Mouse (Mus musculus) intestine, embryonic 15.5 days (tissue): ENCODE data around the gene Gphb5. TPM values are rescaled to one million over a fixed set of nuclear protein-coding genes. Genes with fewer than 3 reads are reported as not detected.

Source experiments
- ATAC-seq: fragments of 200-750 bp; cut with Nextera tagmentation; 2 replicates; pipeline ENCODE4 v1.8.0; 2017; ENCODE audit warnings: moderate TSS enrichment, moderate library complexity
- H3K27ac ChIP-seq: fragments of 300-500 bp; sonication (generic); 2 replicates; pipeline ENCODE4 v1.5.1; 2015; ENCODE audit warnings: mild to moderate bottlenecking, inconsistent platforms
- H3K27me3 ChIP-seq: fragments of 300-500 bp; sonication (generic); replicated peaks from 2 replicates; pipeline ENCODE4 v1.6.1; 2015; ENCODE audit warnings: inconsistent platforms
- H3K36me3 ChIP-seq: fragments of 300-500 bp; sonication (generic); 2 replicates; pipeline ENCODE4 v1.6.1; 2015; ENCODE audit warnings: inconsistent platforms
- H3K4me1 ChIP-seq: fragments of 300-500 bp; sonication (generic); replicated peaks from 2 replicates; pipeline ENCODE4 v1.6.1; 2015; ENCODE audit warnings: inconsistent platforms
- H3K4me2 ChIP-seq: fragments of 300-500 bp; sonication (generic); replicated peaks from 2 replicates; pipeline ENCODE4 v1.6.1; 2015; ENCODE audit warnings: mild to moderate bottlenecking, inconsistent platforms
- H3K4me3 ChIP-seq: fragments of 300-500 bp; sonication (generic); replicated peaks from 2 replicates; pipeline ENCODE4 v1.5.1; 2015; ENCODE audit warnings: inconsistent platforms
- H3K9ac ChIP-seq: fragments of 300-500 bp; sonication (generic); 2 replicates; pipeline ENCODE4 v1.6.1; 2015; ENCODE audit warnings: inconsistent platforms
- H3K9me3 ChIP-seq: fragments of 300-500 bp; sonication (generic); 2 replicates; pipeline ENCODE4 v1.6.1; 2016; ENCODE audit warnings: inconsistent platforms
- WGBS: fragments of 180-500 bp; shearing (Covaris S2); methylation state at CpG from one replicate; pipeline ENCODE4 v1.1.7; 2015; 5-methylcytosine and 5-hydroxymethylcytosine counted together
- polyA plus RNA-seq: library from polyadenylated mRNA; unstranded; fragments of >200 nt; fragmentation: Nextera tagmentation; extraction: Ambion mirVana; gene quantifications from 2 replicates; pipeline ENCODE4 v1.2.1, GENCODE M21; 2015

Gphb5 gene
- polyA plus RNA-seq, 1 experiment from 2014 or later = not detected

GRCm38 (mm10) chr12:75389308-75390135 is 27.1 kb downstream of the Gphb5 start:
- no peaks in the 10 kb centered on the region for H3K9me3 ChIP-seq
- no peaks in the 10 kb centered on the region for H3K4me1 ChIP-seq
- H3K4me2 ChIP-seq = no peak overlapping the region
- H3K27me3 ChIP-seq = no peaks in the 10 kb centered on the region
- H3K27ac ChIP-seq = no peak overlapping the region
- no peak overlapping the region for H3K9ac ChIP-seq
- 39% methylated on average over 20 of the region's 20 CpGs for WGBS
- no peak overlapping the region for H3K4me3 ChIP-seq
- no peaks in the 10 kb centered on the region for H3K36me3 ChIP-seq
- no peak for ATAC-seq

GRCm38 (mm10) chr12:75388521-75388920 is 28.1 kb downstream of the Gphb5 start:
- ATAC-seq = no peak
- no peak overlapping the region for H3K9ac ChIP-seq
- no peaks in the 10 kb centered on the region for H3K4me1 ChIP-seq
- WGBS = 92% methylated on average over 9 of the region's 9 CpGs
- no peak overlapping the region for H3K4me3 ChIP-seq
- no peak overlapping the region for H3K4me2 ChIP-seq
- H3K9me3 ChIP-seq = no peaks in the 10 kb centered on the region
- H3K27ac ChIP-seq = no peak overlapping the region
- H3K27me3 ChIP-seq = no peaks in the 10 kb centered on the region
- H3K36me3 ChIP-seq = no peaks in the 10 kb centered on the region

- WGBS = 86% methylated on average over 15 of the region's 15 CpGs
- Histone ChIP-seq H3K4me1 (no peaks in the 10 kb centered on the region), H3K36me3 (no peaks in the 10 kb centered on the region), H3K4me3 (no peak overlapping the region), H3K4me2 (no peak overlapping the region), H3K27me3 (no peaks in the 10 kb centered on the region), H3K27ac (no peak overlapping the region), H3K9ac (no peak overlapping the region), H3K9me3 (no peaks in the 10 kb centered on the region)
- no peak for ATAC-seq
These were observed 28.7 kb downstream of the Gphb5 start for GRCm38 (mm10) chr12:75387846-75388245.

- Histone ChIP-seq H3K4me3 (no peak overlapping the region), H3K36me3 (no peaks in the 10 kb centered on the region), H3K4me1 (no peaks in the 10 kb centered on the region), H3K9me3 (no peaks in the 10 kb centered on the region), H3K4me2 (no peak overlapping the region), H3K9ac (no peak overlapping the region), H3K27ac (no peak overlapping the region), H3K27me3 (no peaks in the 10 kb centered on the region)
- ATAC-seq = no peak
- WGBS = 84% methylated on average over 8 of the region's 8 CpGs
These were observed 29.4 kb downstream of the Gphb5 start for GRCm38 (mm10) chr12:75387156-75387555.

GRCm38 (mm10) chr12:75386731-75387130 is 29.9 kb downstream of the Gphb5 start:
- Histone ChIP-seq H3K27me3 (no peaks in the 10 kb centered on the region), H3K36me3 (no peaks in the 10 kb centered on the region), H3K4me3 (no peak overlapping the region), H3K4me1 (no peaks in the 10 kb centered on the region), H3K4me2 (no peak overlapping the region), H3K9ac (no peak overlapping the region), H3K9me3 (no peaks in the 10 kb centered on the region), H3K27ac (no peak overlapping the region)
- 87% methylated on average over 9 of the region's 9 CpGs for WGBS
- no peak for ATAC-seq

GRCm38 (mm10) chr12:75376126-75376525 is 40.5 kb downstream of the Gphb5 start:
- H3K4me2 ChIP-seq = no peak overlapping the region
- ATAC-seq = no peak
- H3K27ac ChIP-seq = no peak overlapping the region
- H3K4me3 ChIP-seq = no peak overlapping the region
- H3K9ac ChIP-seq = no peak overlapping the region
- H3K9me3 ChIP-seq = no peaks in the 10 kb centered on the region
- H3K36me3 ChIP-seq = no peaks in the 10 kb centered on the region
- 86% methylated on average over 6 of the region's 6 CpGs for WGBS
- no peaks in the 10 kb centered on the region for H3K27me3 ChIP-seq
- no peaks in the 10 kb centered on the region for H3K4me1 ChIP-seq

- H3K4me1 ChIP-seq = no peaks in the 10 kb centered on the region
- H3K9me3 ChIP-seq = no peaks in the 10 kb centered on the region
- no peak overlapping the region for H3K4me3 ChIP-seq
- H3K4me2 ChIP-seq = no peak overlapping the region
- no peaks in the 10 kb centered on the region for H3K36me3 ChIP-seq
- WGBS = 88% methylated on average over 12 of the region's 12 CpGs
- ATAC-seq = no peak
- H3K27ac ChIP-seq = no peak overlapping the region
- no peaks in the 10 kb centered on the region for H3K27me3 ChIP-seq
- no peak overlapping the region for H3K9ac ChIP-seq
These were observed 41.5 kb downstream of the Gphb5 start for GRCm38 (mm10) chr12:75375060-75375459.

- Histone ChIP-seq H3K27me3 (no peaks in the 10 kb centered on the region), H3K36me3 (no peaks in the 10 kb centered on the region), H3K4me1 (no peaks in the 10 kb centered on the region), H3K4me2 (no peak overlapping the region), H3K9ac (no peak overlapping the region), H3K27ac (no peak overlapping the region), H3K4me3 (no peak overlapping the region), H3K9me3 (no peaks in the 10 kb centered on the region)
- ATAC-seq = no peak
- WGBS = 92% methylated on average over 10 of the region's 10 CpGs
These were observed 42.1 kb downstream of the Gphb5 start for GRCm38 (mm10) chr12:75374437-75374836.

- Histone ChIP-seq H3K36me3 (no peaks in the 10 kb centered on the region), H3K4me2 (no peak overlapping the region), H3K27ac (no peak overlapping the region), H3K4me1 (no peaks in the 10 kb centered on the region), H3K27me3 (no peaks in the 10 kb centered on the region), H3K9me3 (no peaks in the 10 kb centered on the region), H3K4me3 (no peak overlapping the region), H3K9ac (no peak overlapping the region)
- no peak for ATAC-seq
- WGBS = 49% methylated on average over 2 of the region's 2 CpGs
These were observed 47.1 kb downstream of the Gphb5 start for GRCm38 (mm10) chr12:75369418-75369851.

GRCm38 (mm10) chr12:75368527-75368926 is 48.1 kb downstream of the Gphb5 start:
- ATAC-seq = no peak
- WGBS = 89% methylated on average over 5 of the region's 5 CpGs
- H3K4me1 ChIP-seq = no peaks in the 10 kb centered on the region
- no peak overlapping the region for H3K27ac ChIP-seq
- no peak overlapping the region for H3K4me2 ChIP-seq
- H3K27me3 ChIP-seq = no peaks in the 10 kb centered on the region
- no peak overlapping the region for H3K4me3 ChIP-seq
- no peaks in the 10 kb centered on the region for H3K36me3 ChIP-seq
- H3K9me3 ChIP-seq = no peaks in the 10 kb centered on the region
- no peak overlapping the region for H3K9ac ChIP-seq

GRCm38 (mm10) chr12:75367371-75367770 is 49.2 kb downstream of the Gphb5 start:
- no peak for ATAC-seq
- Histone ChIP-seq H3K27me3 (no peaks in the 10 kb centered on the region), H3K4me2 (no peak overlapping the region), H3K36me3 (no peaks in the 10 kb centered on the region), H3K9me3 (no peaks in the 10 kb centered on the region), H3K27ac (no peak overlapping the region), H3K4me1 (no peaks in the 10 kb centered on the region), H3K9ac (no peak overlapping the region), H3K4me3 (no peak overlapping the region)
- WGBS = 91% methylated on average over 6 of the region's 6 CpGs

- Histone ChIP-seq H3K9me3 (no peaks in the 10 kb centered on the region), H3K27ac (no peak overlapping the region), H3K4me2 (no peak overlapping the region), H3K27me3 (no peaks in the 10 kb centered on the region), H3K36me3 (no peaks in the 10 kb centered on the region), H3K4me1 (no peaks in the 10 kb centered on the region), H3K9ac (no peak overlapping the region), H3K4me3 (no peak overlapping the region)
- no peak for ATAC-seq
- 80% methylated on average over 14 of the region's 14 CpGs for WGBS
These were observed 50.9 kb downstream of the Gphb5 start for GRCm38 (mm10) chr12:75365621-75366124.

GRCm38 (mm10) chr12:75364416-75364815 is 52.2 kb downstream of the Gphb5 start:
- WGBS = 92% methylated on average over 4 of the region's 4 CpGs
- no peaks in the 10 kb centered on the region for H3K36me3 ChIP-seq
- no peaks in the 10 kb centered on the region for H3K4me1 ChIP-seq
- H3K27me3 ChIP-seq = no peaks in the 10 kb centered on the region
- H3K27ac ChIP-seq = no peak overlapping the region
- H3K9me3 ChIP-seq = no peaks in the 10 kb centered on the region
- H3K4me3 ChIP-seq = no peak overlapping the region
- no peak overlapping the region for H3K9ac ChIP-seq
- H3K4me2 ChIP-seq = no peak overlapping the region
- no peak for ATAC-seq
